Mouse (Mus musculus) embryonic facial prominence, embryonic 15.5 days (tissue): ENCODE data around the gene Pknox1. TPM values are rescaled to one million over a fixed set of nuclear protein-coding genes. Genes with fewer than 3 reads are reported as not detected.
"Not testable (repeated sequence)": the region's sequence is repeated elsewhere in the genome, so short reads cannot be mapped to it uniquely, and the experiment has no call there.

Experiments
- ATAC-seq: fragments of 200-750 bp; cut with Nextera tagmentation; 2 replicates; pipeline ENCODE4 v1.8.0; 2017; ENCODE audit warnings: low read depth, moderate TSS enrichment; ENCODE audit not compliant: insufficient number of reproducible peaks, low FRiP score, low TSS enrichment
- H3K27ac ChIP-seq: fragments of 300-500 bp; sonication (generic); replicated peaks from 2 replicates; pipeline ENCODE4 v1.5.1; 2015; ENCODE audit warnings: mild to moderate bottlenecking, inconsistent platforms
- H3K27me3 ChIP-seq: fragments of 300-500 bp; sonication (generic); 2 replicates; pipeline ENCODE4 v1.6.1; 2015; ENCODE audit warnings: inconsistent platforms
- H3K36me3 ChIP-seq: fragments of 300-500 bp; sonication (generic); 2 replicates; pipeline ENCODE4 v1.6.1; 2015; ENCODE audit warnings: mild to moderate bottlenecking, inconsistent platforms
- H3K4me1 ChIP-seq: fragments of 300-500 bp; sonication (generic); 2 replicates; pipeline ENCODE4 v1.6.1; 2015; ENCODE audit warnings: inconsistent platforms
- H3K4me2 ChIP-seq: fragments of 300-500 bp; sonication (generic); replicated peaks from 2 replicates; pipeline ENCODE4 v1.6.1; 2015; ENCODE audit warnings: mild to moderate bottlenecking, inconsistent platforms
- H3K4me3 ChIP-seq: fragments of 300-500 bp; sonication (generic); replicated peaks from 2 replicates; pipeline ENCODE4 v1.5.1; 2015; ENCODE audit warnings: mild to moderate bottlenecking, inconsistent platforms
- H3K9ac ChIP-seq: fragments of 300-500 bp; sonication (generic); 2 replicates; pipeline ENCODE4 v1.6.1; 2015; ENCODE audit warnings: inconsistent platforms
- H3K9me3 ChIP-seq: fragments of 300-500 bp; sonication (generic); replicated peaks from 2 replicates; pipeline ENCODE4 v1.6.1; 2016; ENCODE audit warnings: inconsistent platforms
- WGBS: fragments of 180-500 bp; shearing (Covaris S2); methylation state at CpG from one replicate; pipeline ENCODE4 v1.1.7; 2015; 5-methylcytosine and 5-hydroxymethylcytosine counted together
- polyA plus RNA-seq: library from polyadenylated mRNA; unstranded; fragments of >200 nt; fragmentation: Nextera tagmentation; extraction: Ambion mirVana; gene quantifications from 2 replicates; pipeline ENCODE4 v1.2.1, GENCODE M21; 2015

Gene Pknox1
- polyA plus RNA-seq = 26.6 and 28.2 TPM in 2 replicates

GRCm38 (mm10) chr17:31564015-31564857 lies at the start of gene Pknox1:
Gene Pknox1, plus strand, starts transcription at chr17:31564734.
- Histone ChIP-seq H3K4me2 (peak within 1 kb of the TSS; percentile 71), H3K4me3 (peak within 1 kb of the TSS; percentile 88), H3K36me3 (no peaks in the 10 kb centered on the region), H3K27me3 (no peaks in the 10 kb centered on the region), H3K4me1 (peaks cover 34% of the 10 kb centered on the region), H3K27ac (peak within 1 kb of the TSS; percentile 98), H3K9me3 (no peaks in the 10 kb centered on the region), H3K9ac (peak within 1 kb of the TSS; percentile 96)
- peak; percentile 96 for ATAC-seq
- WGBS = 0% methylated on average over 49 of the region's 72 CpGs

GRCm38 (mm10) chr17:31519344-31519945 lies 45.1 kb upstream of the Pknox1 start:
- peak; percentile 32; the same call in 1 of the 2 replicates for ATAC-seq
- peak overlapping the region; percentile 72 for H3K27ac ChIP-seq

GRCm38 (mm10) chr17:31519946-31520838 lies 44.3 kb upstream of the Pknox1 start, which contains the start of the genes Wdr4 and Ndufv3:
Gene Wdr4, minus strand, starts transcription at chr17:31519980.
Gene Ndufv3, plus strand, starts transcription at chr17:31520115.
- H3K36me3 ChIP-seq = peaks cover 21% of the 10 kb centered on the region; the same call in 1 of the 2 replicates
- H3K27me3 ChIP-seq = no peaks in the 10 kb centered on the region
- WGBS = under 1% methylated on average over 45 of the region's 45 CpGs
- peak within 1 kb of the TSS; percentile 65 for H3K9ac ChIP-seq
- peak; percentile 98 for ATAC-seq
- H3K27ac ChIP-seq = peak within 1 kb of the TSS; percentile 89
- H3K4me2 ChIP-seq = peak within 1 kb of the TSS; percentile 68
- H3K4me1 ChIP-seq = peaks cover 21% of the 10 kb centered on the region
- H3K9me3 ChIP-seq = no peaks in the 10 kb centered on the region
- H3K4me3 ChIP-seq = peak within 1 kb of the TSS; percentile 94

More at GRCm38 (mm10) chr17:31519344-31519945, 45.1 kb upstream of the Pknox1 start:
- Histone ChIP-seq H3K9ac (no peak overlapping the region), H3K4me1 (peaks cover 21% of the 10 kb centered on the region), H3K4me3 (peak overlapping the region; percentile 94), H3K9me3 (no peaks in the 10 kb centered on the region), H3K4me2 (peak overlapping the region; percentile 68), H3K36me3 (0 out of 2 replicates have a peak, but pooled peaks cover 14% of the 10 kb centered on the region), H3K27me3 (no peaks in the 10 kb centered on the region)
- WGBS = under 1% methylated on average over 7 of the region's 7 CpGs

- Histone ChIP-seq H3K27ac (peak overlapping the region; percentile 89; the same call in 1 of the 2 replicates), H3K36me3 (peaks cover 26% of the 10 kb centered on the region; the same call in 1 of the 2 replicates), H3K4me1 (peaks cover 21% of the 10 kb centered on the region), H3K4me3 (peak overlapping the region; percentile 94), H3K9me3 (no peaks in the 10 kb centered on the region), H3K9ac (peak overlapping the region; percentile 65; the same call in 1 of the 2 replicates), H3K27me3 (no peaks in the 10 kb centered on the region), H3K4me2 (peak overlapping the region; percentile 68)
- WGBS = 10% methylated on average over 3 of the region's 3 CpGs
- ATAC-seq = no peak
These were observed 43.6 kb upstream of the Pknox1 start for GRCm38 (mm10) chr17:31520895-31521294.

GRCm38 (mm10) chr17:31521948-31522347 lies 42.6 kb upstream of the Pknox1 start:
- WGBS = 82% methylated on average over 6 of the region's 6 CpGs
- H3K4me2 ChIP-seq = no peak overlapping the region
- H3K27me3 ChIP-seq = no peaks in the 10 kb centered on the region
- no peaks in the 10 kb centered on the region for H3K9me3 ChIP-seq
- ATAC-seq = no peak
- peaks cover 21% of the 10 kb centered on the region for H3K4me1 ChIP-seq
- H3K36me3 ChIP-seq = peaks cover 29% of the 10 kb centered on the region
- H3K27ac ChIP-seq = 0 out of 2 replicates have a peak overlapping the region, but pooled peaks have one; percentile 22
- no peak overlapping the region for H3K9ac ChIP-seq
- H3K4me3 ChIP-seq = no peak overlapping the region

- H3K27ac ChIP-seq = no peak overlapping the region
- peaks cover 50% of the 10 kb centered on the region for H3K36me3 ChIP-seq
- no peak overlapping the region for H3K4me3 ChIP-seq
- no peak overlapping the region for H3K9ac ChIP-seq
- H3K27me3 ChIP-seq = no peaks in the 10 kb centered on the region
- no peaks in the 10 kb centered on the region for H3K9me3 ChIP-seq
- WGBS = 93% methylated on average over 4 of the region's 4 CpGs
- H3K4me1 ChIP-seq = peaks cover 15% of the 10 kb centered on the region
- no peak for ATAC-seq
- no peak overlapping the region for H3K4me2 ChIP-seq
These were observed 39.4 kb upstream of the Pknox1 start for GRCm38 (mm10) chr17:31525114-31525513.

GRCm38 (mm10) chr17:31525816-31526215 lies 38.7 kb upstream of the Pknox1 start:
- H3K36me3 ChIP-seq = peaks cover 50% of the 10 kb centered on the region
- no peaks in the 10 kb centered on the region for H3K27me3 ChIP-seq
- H3K27ac ChIP-seq = no peak overlapping the region
- no peak overlapping the region for H3K9ac ChIP-seq
- no peaks in the 10 kb centered on the region for H3K9me3 ChIP-seq
- H3K4me1 ChIP-seq = peaks cover 12% of the 10 kb centered on the region
- no peak overlapping the region for H3K4me2 ChIP-seq
- H3K4me3 ChIP-seq = no peak overlapping the region
- no peak for ATAC-seq
- WGBS = 89% methylated on average over 3 of the region's 3 CpGs

GRCm38 (mm10) chr17:31529314-31529713 lies 35.2 kb upstream of the Pknox1 start:
- Histone ChIP-seq H3K4me1 (no peaks in the 10 kb centered on the region), H3K4me3 (no peak overlapping the region), H3K9me3 (no peaks in the 10 kb centered on the region), H3K36me3 (peaks cover 45% of the 10 kb centered on the region), H3K27me3 (no peaks in the 10 kb centered on the region), H3K27ac (no peak overlapping the region; the same call in 1 of the 2 replicates), H3K4me2 (no peak overlapping the region), H3K9ac (no peak overlapping the region)
- ATAC-seq = no peak
- 29% methylated on average over 15 of the region's 15 CpGs for WGBS

- Histone ChIP-seq H3K9me3 (no peaks in the 10 kb centered on the region), H3K36me3 (peaks cover 32% of the 10 kb centered on the region), H3K4me2 (no peak overlapping the region), H3K4me1 (peaks cover 13% of the 10 kb centered on the region), H3K27me3 (no peaks in the 10 kb centered on the region), H3K4me3 (no peak overlapping the region), H3K27ac (no peak overlapping the region), H3K9ac (no peak overlapping the region)
- WGBS = 75% methylated on average over 14 of the region's 14 CpGs
- no peak for ATAC-seq
These were observed 32.9 kb upstream of the Pknox1 start for GRCm38 (mm10) chr17:31531441-31532158.

GRCm38 (mm10) chr17:31532331-31532730 lies 32.2 kb upstream of the Pknox1 start:
- ATAC-seq, H3K27me3 ChIP-seq: not testable (repeated sequence)

More at GRCm38 (mm10) chr17:31532331-31532730, 32.2 kb upstream of the Pknox1 start:
- peaks cover 25% of the 10 kb centered on the region for H3K36me3 ChIP-seq
- not testable (repeated sequence) for H3K4me2 ChIP-seq, H3K27ac ChIP-seq, H3K9me3 ChIP-seq, H3K4me3 ChIP-seq, H3K9ac ChIP-seq
- H3K4me1 ChIP-seq = peaks cover 13% of the 10 kb centered on the region
- WGBS = 85% methylated on average over 4 of the region's 4 CpGs
